Mouse (Mus musculus) G1E (cell line): ENCODE measurements around the gene Lrrc63. TPM values are rescaled to one million over a fixed set of nuclear protein-coding genes. Genes with fewer than 3 reads are reported as not detected.

Experiments used
- ATAC-seq: 2 replicates; pipeline ENCODE4 v1.8.0; 2016; ENCODE audit warnings: mild to moderate bottlenecking; ENCODE audit not compliant: insufficient number of reproducible peaks, poor library complexity, low FRiP score, severe bottlenecking; ENCODE audit errors: extremely low read depth
- DNase-seq: peaks from one replicate; pipeline ENCODE4 v3.0.0; 2012; ENCODE audit warnings: low spot score
- H3K27me3 ChIP-seq: 2 replicates; pipeline ENCODE4 v1.6.1; 2012; ENCODE audit warnings: mild to moderate bottlenecking, low read length, inconsistent platforms; ENCODE audit not compliant: insufficient read depth
- H3K36me3 ChIP-seq: replicated peaks from 2 replicates; pipeline ENCODE3; 2012; ENCODE audit warnings: mild to moderate bottlenecking, inconsistent platforms
- H3K4me1 ChIP-seq: 2 replicates; pipeline ENCODE4 v1.6.1; 2012; ENCODE audit warnings: low read depth, low read length, inconsistent platforms, mixed read lengths; ENCODE audit not compliant: insufficient read depth
- H3K4me3 ChIP-seq: 2 replicates; pipeline ENCODE4 v1.5.1; 2012; ENCODE audit warnings: low read depth, mild to moderate bottlenecking, inconsistent platforms, low read length, moderate library complexity, mixed read lengths
- H3K9me3 ChIP-seq: replicated peaks from 2 replicates; pipeline ENCODE4 v1.6.1; 2012; ENCODE audit warnings: inconsistent platforms
- CTCF ChIP-seq: IDR thresholded peaks from 2 replicates; pipeline ENCODE4 v1.5.1; 2012; ENCODE audit warnings: low read depth, low read length, inconsistent platforms, mixed read lengths
- GATA1 ChIP-seq: IDR thresholded peaks from 2 replicates; pipeline ENCODE4 v1.6.1; 2012; ENCODE audit warnings: borderline replicate concordance, low read length, inconsistent platforms, mixed read lengths
- GATA2 ChIP-seq: IDR thresholded peaks from 2 replicates; pipeline ENCODE4 v1.6.1; 2012; ENCODE audit warnings: low read depth, low read length, inconsistent platforms, borderline replicate concordance
- POLR2AphosphoS5 ChIP-seq: IDR thresholded peaks from 2 replicates; pipeline ENCODE4 v1.6.1; 2012; ENCODE audit warnings: low read depth, low read length, inconsistent platforms; ENCODE audit not compliant: insufficient replicate concordance
- TAL1 ChIP-seq: conservative IDR thresholded peaks from 2 replicates; pipeline ENCODE4 v1.6.1; 2012; ENCODE audit warnings: low read depth, low read length, inconsistent platforms, mixed read lengths
- polyA plus RNA-seq: library from polyadenylated mRNA; stranded (reverse); fragments of >175 nt; gene quantifications from 2 replicates; pipeline ENCODE4 v1.2.3, GENCODE M21; 2012
- total RNA-seq, 2 experiments: library from RNA; stranded (forward) in 1 of 2; stranded (reverse) in 1 of 2; fragments of 200-1000 nt in 1 of 2; fragments of >200 nt in 1 of 2; fragmentation: Nextera tagmentation in 1 of 2; gene quantifications; 2 replicates each; pipeline ENCODE4 v1.2.3; 2014 to 2017

The Lrrc63 gene
- total and polyA plus RNA-seq, 3 experiments: not detected

DNA sequence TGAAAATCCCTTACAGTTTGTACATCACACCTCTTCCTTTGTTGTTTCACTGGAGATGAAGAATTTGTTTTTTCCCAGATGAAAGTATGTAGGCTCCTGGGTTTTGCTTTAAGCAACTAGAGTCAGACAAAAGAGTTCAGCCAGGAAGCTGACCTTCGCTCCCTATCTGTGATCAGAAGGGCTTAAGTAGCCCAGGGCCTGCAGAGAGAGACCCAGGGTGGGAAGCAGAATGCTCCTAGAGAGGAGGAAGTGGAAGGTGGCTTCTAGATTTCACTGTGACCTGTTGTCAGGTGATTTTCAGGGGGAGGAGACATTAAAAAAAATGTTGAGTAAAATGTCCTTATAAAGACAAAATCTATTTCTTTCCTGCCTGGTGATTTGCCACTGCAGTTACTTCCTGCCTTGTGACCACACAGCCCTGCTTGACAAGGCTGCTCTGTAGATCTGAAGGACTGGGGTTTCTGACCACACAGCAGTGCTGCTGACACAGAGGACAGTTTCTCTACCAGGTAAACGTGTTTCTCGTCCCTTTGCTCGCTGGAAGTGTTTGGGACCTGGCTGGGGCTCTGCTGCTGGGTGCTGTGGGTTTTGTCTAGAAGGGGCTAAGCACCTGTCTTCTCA, 45.9 kb upstream of the Lrrc63 start:
- no peak for ATAC-seq
- DNase-seq: no peak
- TF ChIP-seq POLR2AphosphoS5 (no peak), GATA1 (no peak), TAL1 (no peak), CTCF (no peak)
- no peaks in the 10 kb centered on the region for H3K36me3 ChIP-seq
- peaks cover 2% of the 10 kb centered on the region; the same call in 1 of the 2 replicates for H3K4me1 ChIP-seq
- no peaks in the 10 kb centered on the region for H3K27me3 ChIP-seq
- H3K4me3 ChIP-seq: no peak overlapping the region
- H3K9me3 ChIP-seq: no peaks in the 10 kb centered on the region

- Histone ChIP-seq H3K4me3 (no peak overlapping the region), H3K9me3 (no peaks in the 10 kb centered on the region), H3K27me3 (no peaks in the 10 kb centered on the region), H3K36me3 (no peaks in the 10 kb centered on the region), H3K4me1 (peaks cover 2% of the 10 kb centered on the region; the same call in 1 of the 2 replicates)
- DNase-seq: no peak
- no peak for TF ChIP-seq GATA2
- no peak for TF ChIP-seq POLR2AphosphoS5
- no peak for TF ChIP-seq TAL1
- ATAC-seq: no peak
These were observed 45.1 kb upstream of the Lrrc63 start for GRCm38 (mm10) chr14:75175781-75176180.

DNA sequence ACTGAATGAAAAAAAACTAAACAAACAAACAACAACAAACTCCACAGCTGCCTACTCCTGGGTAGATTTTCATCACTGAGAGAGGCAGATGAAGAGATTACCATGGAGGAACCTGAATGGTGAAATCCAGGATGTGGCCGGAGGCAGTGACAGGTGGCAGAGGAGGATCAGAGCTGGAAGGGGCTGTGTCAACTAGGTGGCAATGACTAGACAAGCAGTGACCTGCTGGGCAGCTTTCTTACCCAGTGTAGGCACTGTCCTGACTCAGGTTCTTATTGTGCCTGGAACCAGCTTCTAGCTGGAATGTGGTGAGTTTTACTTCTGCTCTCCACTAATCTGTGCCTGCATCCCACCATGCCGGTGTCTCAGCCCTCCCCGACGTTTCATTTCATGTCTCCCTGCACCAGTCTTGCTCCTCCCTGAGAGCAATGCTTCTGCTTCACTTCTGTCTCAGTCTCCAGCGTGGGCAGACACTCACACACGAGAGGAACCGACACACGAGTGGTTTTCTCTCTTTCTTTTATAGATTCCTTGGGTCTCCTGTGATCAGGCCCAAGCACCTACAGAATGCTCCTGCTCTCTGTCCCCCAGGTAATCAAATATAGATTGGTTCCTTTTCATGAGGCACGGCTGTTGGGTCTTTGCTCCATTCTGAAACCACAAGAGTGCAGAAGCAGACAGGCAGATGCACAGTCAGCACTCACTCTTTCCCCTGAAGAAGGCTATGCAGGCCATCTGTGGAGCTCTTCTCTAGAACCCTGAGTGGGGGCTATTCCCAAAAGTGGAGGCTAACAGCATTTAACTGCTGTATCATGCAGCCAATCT, 44.3 kb upstream of the Lrrc63 start:
- no peak for ATAC-seq
- DNase-seq: no peak

GRCm38 (mm10) chr14:75174296-75174695, 43.6 kb upstream of the Lrrc63 start:
- Histone ChIP-seq H3K27me3 (no peaks in the 10 kb centered on the region), H3K4me1 (peaks cover 2% of the 10 kb centered on the region; the same call in 1 of the 2 replicates), H3K4me3 (no peak overlapping the region), H3K36me3 (no peaks in the 10 kb centered on the region), H3K9me3 (no peaks in the 10 kb centered on the region)
- DNase-seq: no peak
- TF ChIP-seq POLR2AphosphoS5 (no peak), TAL1 (no peak), GATA1 (no peak)
- no peak for ATAC-seq

More for the DNA sequence above, 44.3 kb upstream of the Lrrc63 start:
- Histone ChIP-seq H3K4me1 (peaks cover 2% of the 10 kb centered on the region; the same call in 1 of the 2 replicates), H3K9me3 (no peaks in the 10 kb centered on the region), H3K36me3 (no peaks in the 10 kb centered on the region), H3K4me3 (no peak overlapping the region), H3K27me3 (no peaks in the 10 kb centered on the region)
- TF ChIP-seq TAL1: no peak
- TF ChIP-seq GATA1: no peak
- TF ChIP-seq GATA2: no peak
- TF ChIP-seq CTCF: no peak
- no peak for TF ChIP-seq POLR2AphosphoS5

GRCm38 (mm10) chr14:75170546-75170945, 39.9 kb upstream of the Lrrc63 start:
- no peak for TF ChIP-seq POLR2AphosphoS5
- no peak for TF ChIP-seq GATA2
- no peak for TF ChIP-seq TAL1
- no peak for TF ChIP-seq CTCF
- no peak for TF ChIP-seq GATA1
- no peak for ATAC-seq
- no peak for DNase-seq
- Histone ChIP-seq H3K4me1 (no peaks in the 10 kb centered on the region), H3K27me3 (no peaks in the 10 kb centered on the region; the same call in 1 of the 2 replicates), H3K36me3 (no peaks in the 10 kb centered on the region), H3K4me3 (no peak overlapping the region), H3K9me3 (no peaks in the 10 kb centered on the region)

DNA sequence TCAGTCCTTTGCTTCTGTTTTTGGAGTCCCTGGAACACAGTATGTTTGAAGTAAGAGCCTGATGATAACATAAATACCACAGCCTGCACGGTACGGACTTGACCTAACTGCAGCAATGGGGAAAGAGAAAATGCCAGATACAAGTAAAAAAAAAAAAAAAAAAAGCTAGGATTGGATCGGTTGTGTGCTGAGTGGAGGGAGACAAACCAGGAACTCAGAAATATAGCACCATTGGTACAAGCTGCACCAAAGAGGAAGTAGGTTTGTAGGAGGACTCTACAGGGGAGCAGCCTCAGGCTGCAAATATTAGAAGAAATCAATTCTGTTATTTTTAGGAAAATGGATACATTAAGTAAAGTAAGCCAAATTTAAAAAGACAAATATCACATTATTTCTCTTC, 37.8 kb upstream of the Lrrc63 start:
- Histone ChIP-seq H3K4me3 (no peak overlapping the region), H3K9me3 (no peaks in the 10 kb centered on the region), H3K4me1 (no peaks in the 10 kb centered on the region), H3K36me3 (no peaks in the 10 kb centered on the region), H3K27me3 (peaks cover 2% of the 10 kb centered on the region; the same call in 1 of the 2 replicates)
- DNase-seq (no peak), ATAC-seq (no peak)
- TF ChIP-seq POLR2AphosphoS5: no peak
- no peak for TF ChIP-seq CTCF
- no peak for TF ChIP-seq GATA1
- no peak for TF ChIP-seq TAL1
- TF ChIP-seq GATA2: no peak
